Mouse (Mus musculus): Measurements from ENCODE around the gene Gm21750. TPM values are rescaled to one million over a fixed set of nuclear protein-coding genes. Genes with fewer than 3 reads are reported as not detected.
"Not testable (repeated sequence)": the region's sequence is repeated elsewhere in the genome, so short reads cannot be mapped to it uniquely, and the experiment has no call there.

Gm21750 gene
- not detected for total RNA-seq (2021)
- long read RNA-seq, experiment 1 = 0 reads
- long read RNA-seq, experiment 2 = 0 reads

DNA sequence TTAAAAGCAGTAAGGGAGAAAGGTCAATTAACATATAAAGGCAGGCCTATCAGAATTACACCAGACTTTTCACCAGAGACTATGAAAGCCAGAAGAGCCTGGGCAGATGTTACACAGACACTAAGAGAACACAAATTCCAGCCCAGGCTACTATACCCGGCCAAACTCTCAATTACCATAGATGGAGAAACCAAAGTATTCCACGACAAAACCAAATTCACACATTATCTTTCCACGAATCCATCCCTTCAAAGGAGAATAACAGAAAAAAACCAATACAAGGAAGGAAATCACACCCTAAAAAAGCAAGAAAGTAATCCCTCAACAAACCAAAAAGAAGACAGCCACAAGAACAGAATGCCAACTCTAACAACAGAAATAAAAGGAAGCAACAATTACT is at the start of gene Gm21750:
Gm21750 (plus strand) TSS at position 301 of the 400 bp plus-strand sequence.
- not testable (repeated sequence) for DNase-seq (ENCODE audit: low spot score)

DNA sequence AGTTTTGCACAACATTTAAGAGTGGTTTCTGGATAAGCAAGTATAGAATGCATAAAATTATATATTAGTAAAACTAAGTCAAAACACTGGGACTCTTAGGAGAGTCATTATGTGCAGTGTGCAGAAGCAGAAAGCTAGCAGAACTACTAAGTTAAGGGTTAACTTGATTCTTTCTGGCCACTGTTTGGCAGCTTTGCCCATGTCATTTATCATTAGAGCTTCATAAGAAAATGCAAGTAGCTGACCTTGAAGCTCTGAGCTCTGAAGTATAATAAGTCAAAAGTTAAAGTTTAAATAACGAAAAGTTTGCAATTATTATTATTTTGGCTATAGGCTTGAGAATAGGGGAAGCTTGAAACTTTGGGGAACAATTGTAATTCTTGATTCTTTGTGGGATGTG is 46.1 kb upstream of the Gm21750 start:
- not testable (repeated sequence) for DNase-seq (ENCODE audit: low spot score)

DNA sequence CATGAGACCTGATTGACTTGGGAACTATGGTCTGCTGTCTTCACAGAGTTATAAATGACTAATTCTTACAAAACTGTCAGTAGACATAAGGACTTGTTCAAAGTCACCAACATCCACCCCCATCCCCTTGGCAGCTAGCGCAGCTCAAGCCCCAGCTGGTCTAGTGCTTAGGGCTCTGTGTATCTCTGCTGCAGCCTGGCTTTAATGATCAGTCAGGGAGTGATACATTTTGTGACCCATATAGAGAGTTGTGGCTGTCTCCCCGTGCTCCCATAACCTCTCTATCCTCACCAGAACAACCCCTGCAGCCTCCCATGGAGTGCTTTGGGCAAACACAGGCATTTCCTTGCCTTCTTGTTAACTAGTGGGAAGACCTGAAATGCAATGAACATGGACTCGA is 40.1 kb upstream of the Gm21750 start:
- DNase-seq (ENCODE audit: low spot score) = no peak

DNA sequence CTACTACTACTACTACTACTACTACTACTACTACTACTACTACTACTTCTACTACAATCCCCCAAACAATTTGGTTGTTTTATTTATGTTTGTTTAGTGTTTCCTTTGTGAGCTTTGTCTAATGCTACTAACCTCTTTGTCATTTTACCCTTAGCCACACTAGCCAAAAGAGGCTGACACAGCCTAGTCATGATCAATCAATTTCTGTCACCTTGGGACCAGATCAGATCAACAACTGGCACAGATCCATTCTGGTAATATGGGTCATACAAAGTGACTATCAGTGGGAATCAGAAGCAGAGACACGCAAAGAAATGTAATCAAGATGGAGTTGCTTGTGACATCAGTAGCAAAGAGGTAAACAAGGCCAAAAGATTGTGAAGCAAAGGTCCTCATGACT is 38.0 kb upstream of the Gm21750 start:
- DNase-seq (ENCODE audit: low spot score) = no peak

DNA sequence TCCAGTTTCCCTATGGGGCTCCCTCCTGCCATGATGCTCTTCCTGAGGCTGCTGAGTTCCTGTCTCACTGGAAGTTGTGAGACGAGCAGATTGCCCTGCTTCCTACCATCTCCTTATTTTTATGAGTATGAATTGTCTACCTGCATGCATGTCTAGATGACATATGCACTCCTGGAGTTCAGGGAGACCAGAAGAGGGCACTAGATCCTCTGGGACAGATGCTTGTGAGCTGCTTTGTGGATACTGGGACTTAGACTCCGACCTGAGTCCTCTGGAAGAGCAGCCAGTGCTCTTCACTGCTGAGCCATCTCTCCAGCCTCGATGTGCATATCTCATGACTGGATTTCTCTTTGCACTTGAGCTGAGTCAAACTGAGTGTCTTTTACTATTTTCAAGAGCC is 35.6 kb upstream of the Gm21750 start:
- DNase-seq (ENCODE audit: low spot score) = no peak

DNA sequence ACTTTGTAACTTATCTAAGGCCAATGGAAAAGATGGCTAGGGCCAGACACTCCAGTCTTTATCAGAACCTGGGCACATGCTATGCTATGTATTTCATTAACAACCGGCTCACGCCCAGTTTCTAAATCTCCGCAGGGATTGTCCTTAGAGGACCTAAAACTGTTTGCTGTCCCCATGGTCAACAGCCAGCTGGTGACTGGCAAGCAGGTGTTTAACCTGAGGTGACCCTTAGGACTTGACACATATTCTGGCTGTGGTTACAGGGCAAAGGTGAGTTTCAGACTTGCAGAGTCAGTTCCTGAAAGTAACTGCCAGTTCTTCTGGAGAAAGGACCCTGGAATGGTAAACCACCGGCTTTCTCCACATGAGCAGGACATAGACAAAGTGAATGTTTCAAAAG is 29.5 kb upstream of the Gm21750 start:
- peak; percentile 62 for DNase-seq (ENCODE audit: low spot score)

DNA sequence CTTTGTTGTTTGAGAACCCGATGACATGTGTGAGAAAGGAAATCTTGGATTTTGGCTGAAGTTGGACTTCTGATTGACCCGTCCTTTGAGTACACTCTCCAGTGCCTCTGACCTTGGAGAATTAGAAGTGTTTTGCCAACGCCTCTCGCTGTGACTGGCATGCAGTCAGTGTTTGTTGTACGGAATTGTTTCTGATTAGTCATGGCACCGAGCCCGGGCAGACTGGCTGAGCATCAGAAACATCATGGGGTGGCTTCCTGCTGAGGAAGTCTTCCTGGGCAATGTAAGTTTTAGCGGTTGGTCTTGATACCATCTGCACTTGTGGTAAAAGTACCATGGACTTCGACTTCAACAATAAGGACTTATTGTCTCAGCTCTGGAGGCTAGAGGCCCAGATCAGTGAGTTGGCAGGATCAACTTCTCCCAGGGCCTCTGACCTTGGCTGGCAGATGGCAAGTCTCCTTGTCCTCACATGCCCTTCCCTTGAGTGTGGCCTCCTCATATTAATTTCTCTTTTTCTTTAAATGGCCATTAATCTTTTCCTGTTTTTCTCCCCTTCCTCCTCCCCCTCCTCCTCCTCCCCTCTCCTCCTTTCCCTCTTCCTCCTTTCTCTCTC is 28.3 kb upstream of the Gm21750 start:
- DNase-seq (ENCODE audit: low spot score) = no peak

DNA sequence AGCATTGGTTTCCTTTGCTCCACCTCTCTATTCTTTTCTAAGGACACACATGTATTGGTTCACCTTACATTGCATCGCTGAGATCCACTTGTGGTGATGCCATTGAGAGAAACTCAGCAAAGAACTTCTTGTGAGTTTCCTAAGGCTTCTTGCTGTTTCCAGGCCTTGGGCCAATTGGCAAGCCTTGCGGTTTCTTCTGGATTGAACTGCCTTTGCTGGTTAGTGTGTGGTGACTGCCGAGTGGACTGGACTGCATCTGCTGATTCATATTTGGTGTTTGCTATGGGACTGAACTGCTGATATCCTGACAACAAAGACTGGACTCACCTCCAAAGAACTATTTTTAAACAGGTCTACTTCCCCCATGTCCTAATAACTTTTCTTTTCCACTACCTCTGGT is 26.7 kb upstream of the Gm21750 start:
- no peak for DNase-seq (ENCODE audit: low spot score)

DNA sequence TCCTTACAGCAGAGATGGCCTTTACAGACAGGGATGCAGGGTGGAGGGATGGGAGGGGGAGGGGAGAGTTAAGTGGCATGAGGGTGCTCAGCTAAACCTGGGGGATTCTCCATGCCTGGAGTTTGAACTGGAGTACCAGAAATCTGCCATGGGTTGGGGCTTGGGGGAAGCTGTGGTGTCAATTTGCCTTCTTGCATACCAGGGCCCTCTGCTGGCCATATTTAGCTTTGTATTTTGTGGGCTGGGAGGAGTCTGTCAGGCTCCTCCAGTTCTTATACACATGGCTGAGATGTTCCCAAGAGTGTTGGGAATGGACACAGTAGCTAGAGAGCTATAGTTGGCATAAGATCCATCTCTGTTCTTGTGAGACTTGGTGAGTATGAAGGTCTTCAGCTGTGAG is 23.6 kb upstream of the Gm21750 start:
- DNase-seq (ENCODE audit: low spot score) = peak; percentile 11

DNA sequence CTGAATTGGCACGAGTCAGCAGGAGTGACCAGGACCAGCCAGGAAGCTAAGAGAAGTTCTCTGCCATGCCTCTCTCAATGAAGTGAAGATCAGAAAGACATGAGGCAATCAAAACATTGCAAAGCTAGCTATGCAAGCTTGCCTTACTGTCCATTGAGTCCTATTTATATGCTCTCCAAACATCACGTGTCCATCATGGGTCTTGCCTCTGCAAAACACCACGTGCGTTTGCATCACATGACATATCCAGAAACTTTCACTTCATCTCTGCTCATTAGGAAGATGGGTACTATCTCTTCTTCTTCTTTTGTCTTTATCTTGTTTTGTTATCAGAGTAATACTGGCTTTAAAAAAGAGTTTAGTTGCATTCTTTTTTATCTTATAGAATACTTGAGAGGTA is 10.8 kb upstream of the Gm21750 start:
- DNase-seq (ENCODE audit: low spot score) = no peak

DNA sequence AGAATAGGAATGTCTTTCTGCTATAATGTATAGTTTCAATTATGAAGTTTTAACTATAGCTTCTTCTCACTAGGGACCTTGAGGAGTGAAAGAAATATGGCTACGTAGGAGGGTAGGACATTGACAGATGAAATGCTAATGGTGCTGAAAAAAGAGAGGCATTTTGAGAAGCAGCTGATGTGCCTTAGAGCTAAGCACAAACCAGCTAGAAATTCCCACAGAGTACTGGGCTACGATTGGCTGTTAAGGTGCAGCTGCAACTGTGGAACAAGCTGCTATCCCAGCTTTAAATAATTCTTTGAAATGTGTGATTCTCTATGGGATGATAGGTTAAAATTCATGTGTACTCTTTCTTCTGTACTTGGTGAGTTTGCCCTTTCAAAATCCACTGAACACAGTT is 9.1 kb downstream of the Gm21750 start:
- DNase-seq (ENCODE audit: low spot score) = no peak

DNA sequence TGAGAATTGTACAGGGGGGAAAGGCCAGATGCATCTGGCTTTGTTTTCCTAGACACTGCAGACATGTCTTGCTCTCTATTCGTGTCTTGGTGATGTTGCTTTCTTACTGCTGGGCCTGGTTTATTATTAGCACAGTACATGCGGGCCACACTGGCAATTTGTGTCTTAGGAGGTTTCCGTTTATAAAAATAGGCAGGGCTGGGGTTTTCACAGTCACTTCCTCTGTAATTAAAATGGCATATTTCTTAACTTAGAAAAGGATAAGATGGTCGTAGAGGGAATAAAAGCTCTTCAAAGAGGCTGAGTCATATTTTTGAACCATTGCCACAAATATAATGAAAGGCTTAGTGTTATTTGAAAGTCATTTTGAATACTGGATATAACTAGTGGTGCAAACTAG is 26.7 kb downstream of the Gm21750 start:
- DNase-seq (ENCODE audit: low spot score) = no peak

DNA sequence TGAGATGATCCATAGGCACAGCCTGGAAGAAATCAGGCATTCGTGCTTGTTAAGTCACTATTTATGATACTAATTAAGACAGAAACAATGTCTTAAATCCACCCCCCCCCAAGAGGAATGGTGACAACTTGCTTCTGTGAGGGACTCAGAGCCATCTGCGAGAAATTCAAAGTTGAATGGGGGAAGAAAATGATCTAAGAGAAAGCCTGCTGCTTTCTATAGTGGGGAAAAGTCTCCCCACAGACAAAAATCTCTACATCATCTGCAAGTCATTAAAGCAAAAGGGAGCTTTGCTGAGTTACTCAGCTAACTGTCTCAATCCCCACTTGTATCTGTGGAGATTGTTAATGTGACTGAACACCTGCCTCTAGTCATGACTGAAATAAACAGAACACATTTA is 27.4 kb downstream of the Gm21750 start:
- no peak for DNase-seq (ENCODE audit: low spot score)

DNA sequence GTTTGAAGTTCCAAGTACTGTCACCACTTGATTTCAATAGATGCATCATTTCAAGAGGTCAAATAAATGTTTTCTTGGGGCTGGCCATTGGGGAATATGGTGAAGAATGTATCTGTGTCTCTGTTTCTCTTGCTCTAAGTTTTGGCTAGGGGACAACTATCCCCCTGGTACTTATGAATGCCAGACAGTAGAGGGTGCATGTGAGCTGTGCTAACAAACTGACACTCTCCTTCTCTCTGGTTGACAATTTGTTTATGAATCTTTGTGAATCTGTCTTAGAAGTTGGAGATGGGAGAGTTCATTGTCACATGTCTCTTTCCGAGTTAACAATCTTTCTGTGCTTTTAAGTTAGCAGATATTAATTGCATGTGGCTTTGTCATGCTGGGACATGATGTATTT is 39.2 kb downstream of the Gm21750 start:
- DNase-seq (ENCODE audit: low spot score) = no peak

DNA sequence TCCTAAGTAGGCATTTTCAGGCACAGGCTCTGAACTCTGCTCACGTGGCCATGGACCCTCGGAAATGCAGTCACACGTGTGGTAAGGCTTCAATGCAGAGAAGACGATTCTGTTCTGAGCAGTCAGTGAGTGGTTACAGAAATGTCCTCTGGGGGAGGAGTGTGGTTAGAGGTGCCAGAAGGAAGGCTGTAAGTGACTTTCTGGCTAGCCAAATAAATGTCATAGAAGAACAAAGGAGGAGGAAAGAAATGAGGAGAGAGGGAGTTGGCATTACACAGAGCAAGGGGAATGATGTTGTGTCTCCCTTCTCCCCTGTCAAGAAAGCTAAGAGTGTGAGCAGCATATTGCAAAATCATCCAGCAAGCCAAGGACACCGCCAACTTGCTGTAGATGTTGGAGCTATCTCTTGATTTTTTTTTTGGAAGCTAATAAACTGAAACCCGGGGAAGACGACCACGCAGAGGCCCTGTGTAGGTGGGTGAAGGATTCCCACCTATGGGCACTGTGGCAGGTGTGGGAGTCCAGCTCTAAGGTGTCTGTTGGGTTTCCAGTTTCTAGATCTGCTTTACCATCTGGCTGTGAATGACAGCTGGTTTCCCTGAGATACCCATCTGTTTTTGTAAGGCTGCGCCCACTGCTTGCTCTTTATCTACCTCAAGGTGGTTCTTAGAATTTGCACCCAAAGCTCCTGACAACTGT is 48.5 kb downstream of the Gm21750 start:
- DNase-seq (ENCODE audit: low spot score) = no peak

Other genes starting within 250 kb of the Gm21750 start
- 10 to 100 TPM; 11.9 to 13.4 TPM for gene Med4, start 151.2 kb upstream of the Gm21750 start, total RNA-seq (2021)
- gene Sucla2, start 135.9 kb upstream of the Gm21750 start, total RNA-seq (2021) = 100 to 1,000 TPM; 397 to 420 TPM
- gene Nudt15, start 113.0 kb upstream of the Gm21750 start, total RNA-seq (2021) = 1 to 10 TPM; 4.4 to 5.3 TPM